Mouse (Mus musculus) gastrocnemius, adult 2 months (tissue): Measurements from ENCODE around the gene Tmem251. TPM values are rescaled to one million over a fixed set of nuclear protein-coding genes. Genes with fewer than 3 reads are reported as not detected.
A peak's percentile ranks its signal among the peaks of the same experiment; 100 is the strongest.

ENCODE experiments used
- DNase-seq: peaks from one replicate; pipeline ENCODE4 v3.0.0; 2022
- H3K27ac ChIP-seq: fragments of 200-600 bp; 2 replicates; pipeline ENCODE4 v1.8.1; 2022; ENCODE audit warnings: mild to moderate bottlenecking
- H3K4me3 ChIP-seq: fragments of 200-600 bp; 2 replicates; pipeline ENCODE4 v1.8.1; 2022; ENCODE audit warnings: mild to moderate bottlenecking, moderate library complexity
- CTCF ChIP-seq: fragments of 200-600 bp; IDR thresholded peaks from 2 replicates; pipeline ENCODE4 v1.8.1; 2022; ENCODE audit warnings: antibody characterized with exemption, mild to moderate bottlenecking, moderate library complexity
- intact Hi-C: fragments of 180-260 bp; cut with DNase I; formaldehyde crosslinking; loops from one replicate; pipeline ENCODE4 v1.15.1; 2025
- total RNA-seq, 2 experiments: library from RNA; stranded (reverse); gene quantifications; 2 replicates each; pipeline ENCODE4 v1.2.3; 2021

Gene Tmem251
- total RNA-seq, 2 experiments from 2014 or later: 2.3 to 3.5 TPM

- intact Hi-C loops: loop anchor here (10.0 kb wide), 1 partner anchor 219 kb away; no protein-coding TSS in a partner anchor
- Histone ChIP-seq H3K27ac (no peak overlapping the region), H3K4me3 (no peak overlapping the region)
- no peak for TF ChIP-seq CTCF
- DNase-seq: no peak
These were observed 29.4 kb upstream of the Tmem251 start for GRCm38 (mm10) chr12:102714116-102714515.

GRCm38 (mm10) chr12:102714654-102715395 lies 28.7 kb upstream of the Tmem251 start:
- intact Hi-C loops: loop anchor here (10.0 kb wide), 1 partner anchor 220 kb away; no protein-coding TSS in a partner anchor
- DNase-seq: no peak
- TF ChIP-seq CTCF: no peak

GRCm38 (mm10) chr12:102719552-102720315 lies 23.8 kb upstream of the Tmem251 start:
- H3K4me3 ChIP-seq: no peak overlapping the region
- peak; percentile 44 for DNase-seq
- TF ChIP-seq CTCF: peak; percentile 81
- H3K27ac ChIP-seq: no peak overlapping the region
- intact Hi-C loops: loop anchor here (1.0 to 10.0 kb wide), 3 partner anchors 140 to 225 kb away; no protein-coding TSS in a partner anchor

More at GRCm38 (mm10) chr12:102714654-102715395, 28.7 kb upstream of the Tmem251 start:
- H3K4me3 ChIP-seq: no peak overlapping the region
- H3K27ac ChIP-seq: no peak overlapping the region

GRCm38 (mm10) chr12:102722451-102722850 lies 21.1 kb upstream of the Tmem251 start:
- Histone ChIP-seq H3K4me3 (no peak overlapping the region), H3K27ac (no peak overlapping the region)
- no peak for TF ChIP-seq CTCF
- no peak for DNase-seq
- intact Hi-C loops: no loop called here

- H3K27ac ChIP-seq: no peak overlapping the region
- DNase-seq: no peak
- intact Hi-C loops: no loop called here
- TF ChIP-seq CTCF: no peak
- H3K4me3 ChIP-seq: no peak overlapping the region
These were observed 20.6 kb upstream of the Tmem251 start for GRCm38 (mm10) chr12:102722966-102723365.

GRCm38 (mm10) chr12:102723861-102724260 lies 19.7 kb upstream of the Tmem251 start:
- no peak for TF ChIP-seq CTCF
- Histone ChIP-seq H3K4me3 (no peak overlapping the region), H3K27ac (no peak overlapping the region)
- intact Hi-C loops: no loop called here
- DNase-seq: no peak

GRCm38 (mm10) chr12:102725146-102725545 lies 18.4 kb upstream of the Tmem251 start:
- TF ChIP-seq CTCF: no peak
- intact Hi-C loops: no loop called here
- no peak for DNase-seq
- no peak overlapping the region for H3K4me3 ChIP-seq
- H3K27ac ChIP-seq: no peak overlapping the region

GRCm38 (mm10) chr12:102725761-102726175 lies 17.8 kb upstream of the Tmem251 start:
- no peak for DNase-seq
- no peak overlapping the region for H3K4me3 ChIP-seq
- TF ChIP-seq CTCF: no peak
- H3K27ac ChIP-seq: no peak overlapping the region
- intact Hi-C loops: no loop called here

- peak; percentile 35 for DNase-seq
- no peak for TF ChIP-seq CTCF
- intact Hi-C loops: no loop called here
- H3K4me3 ChIP-seq: peak overlapping the region; percentile 26
- H3K27ac ChIP-seq: no peak overlapping the region
These were observed 13.4 kb upstream of the Tmem251 start for GRCm38 (mm10) chr12:102729855-102730797.

GRCm38 (mm10) chr12:102730798-102731619 lies 12.6 kb upstream of the Tmem251 start:
- H3K4me3 ChIP-seq: peak overlapping the region; percentile 26; the same call in 1 of the 2 replicates
- no peak for TF ChIP-seq CTCF
- no peak for DNase-seq
- intact Hi-C loops: no loop called here
- no peak overlapping the region for H3K27ac ChIP-seq

- TF ChIP-seq CTCF: peak; percentile 68
- intact Hi-C loops: no loop called here
- Histone ChIP-seq H3K27ac (no peak overlapping the region), H3K4me3 (no peak overlapping the region)
- peak; percentile 62 for DNase-seq
These were observed 10.2 kb upstream of the Tmem251 start for GRCm38 (mm10) chr12:102733381-102733780.
